Mouse (Mus musculus): ENCODE results near the gene Sdc1. TPM values are rescaled to one million over a fixed set of nuclear protein-coding genes. Genes with fewer than 3 reads are reported as not detected.

Gene Sdc1
- polyA plus RNA-seq, 1 experiment from 2014 or later = 18.1 TPM

DNA sequence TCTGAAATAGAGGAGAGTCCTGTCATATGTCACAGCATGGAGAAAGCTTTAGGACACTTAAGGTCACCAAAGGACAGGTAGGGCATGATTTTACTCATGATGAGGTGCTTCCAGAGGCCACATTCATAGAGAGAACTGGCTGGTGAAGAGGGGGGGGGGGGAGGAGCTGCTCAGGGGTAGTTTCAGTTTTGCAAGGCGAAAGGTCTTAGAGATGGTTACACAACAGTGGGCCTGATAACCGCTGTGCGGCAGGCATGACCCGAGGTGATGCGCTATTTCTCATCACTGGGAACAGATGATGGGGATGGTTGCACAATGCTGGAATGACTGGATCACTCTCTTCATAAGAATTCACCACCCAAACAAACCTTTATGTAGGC lies 58.5 kb downstream of the Sdc1 start:
- H3K9ac ChIP-seq = no peak overlapping the region
- 96% methylated on average over 5 of the region's 5 CpGs for WGBS
- no peak for ATAC-seq (ENCODE audit: low FRiP score)
- H3K9me3 ChIP-seq (ENCODE audit: control insufficient read depth, low read length) = no peaks in the 10 kb centered on the region
- DNase-seq (ENCODE audit: low spot score) = no peak
- H3K4me2 ChIP-seq (replicated peaks) = no peak overlapping the region
- H3K36me3 ChIP-seq (replicated peaks; ENCODE audit: control insufficient read depth, insufficient read depth) = no peaks in the 10 kb centered on the region
- no peaks in the 10 kb centered on the region for H3K27me3 ChIP-seq (ENCODE audit: control insufficient read depth, insufficient read depth, low read length)
- H3K4me3 ChIP-seq (replicated peaks; ENCODE audit: low read length) = no peak overlapping the region
- no peak overlapping the region for H3K27ac ChIP-seq
- H3K4me1 ChIP-seq (replicated peaks; ENCODE audit: control insufficient read depth, insufficient read depth, low read length) = no peaks in the 10 kb centered on the region

GRCm38 (mm10) chr12:8830967-8831635 lies 60.0 kb downstream of the Sdc1 start:
- no peak for ATAC-seq (ENCODE audit: low FRiP score)
- no peaks in the 10 kb centered on the region for H3K9me3 ChIP-seq (ENCODE audit: control insufficient read depth, low read length)
- no peaks in the 10 kb centered on the region for H3K36me3 ChIP-seq (replicated peaks; ENCODE audit: control insufficient read depth, insufficient read depth)
- H3K27me3 ChIP-seq (ENCODE audit: control insufficient read depth, insufficient read depth, low read length) = no peaks in the 10 kb centered on the region
- no peak overlapping the region for H3K4me3 ChIP-seq (replicated peaks; ENCODE audit: low read length)
- WGBS = 73% methylated on average over 6 of the region's 6 CpGs
- no peak for DNase-seq (ENCODE audit: low spot score)
- H3K9ac ChIP-seq = no peak overlapping the region
- no peak overlapping the region for H3K27ac ChIP-seq
- no peaks in the 10 kb centered on the region for H3K4me1 ChIP-seq (replicated peaks; ENCODE audit: control insufficient read depth, insufficient read depth, low read length)
- no peak overlapping the region for H3K4me2 ChIP-seq (replicated peaks)

- no peak for ATAC-seq (ENCODE audit: low FRiP score)
- WGBS = 89% methylated on average over 6 of the region's 6 CpGs
These were observed 60.6 kb downstream of the Sdc1 start for GRCm38 (mm10) chr12:8831710-8832109.

DNA sequence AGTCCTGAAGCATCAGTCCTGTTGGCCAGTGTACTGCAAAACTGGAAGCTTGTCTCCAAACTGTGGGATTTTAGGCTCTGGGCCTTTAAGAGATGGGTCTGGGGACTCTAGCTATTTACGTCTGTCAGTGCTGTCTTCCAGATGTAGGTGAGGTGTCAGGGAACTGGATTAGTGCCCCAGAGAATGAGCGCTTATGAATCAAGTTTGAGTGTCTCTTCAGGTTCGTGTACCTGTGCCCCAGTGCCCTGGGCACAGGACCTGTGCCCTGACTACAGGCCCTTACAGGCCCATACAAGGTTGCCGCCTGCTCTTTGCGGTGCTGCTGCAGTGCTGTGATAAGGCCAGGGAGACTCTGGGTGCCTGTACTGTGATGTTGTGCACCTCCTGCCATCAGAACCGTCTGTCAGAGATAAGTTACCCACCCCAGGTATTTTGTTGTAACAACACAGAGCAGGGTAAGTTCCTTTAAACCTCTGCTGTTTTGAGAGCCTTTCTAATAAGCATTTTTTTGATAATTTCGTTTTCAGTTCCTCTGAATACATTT lies 69.7 kb downstream of the Sdc1 start:
- ATAC-seq (ENCODE audit: low FRiP score) = no peak

More at GRCm38 (mm10) chr12:8831710-8832109, 60.6 kb downstream of the Sdc1 start:
- Histone ChIP-seq H3K27me3 (ENCODE audit: control insufficient read depth, insufficient read depth, low read length) (no peaks in the 10 kb centered on the region), H3K4me3 (replicated peaks; ENCODE audit: low read length) (no peak overlapping the region), H3K9ac (no peak overlapping the region), H3K27ac (no peak overlapping the region), H3K4me2 (replicated peaks) (no peak overlapping the region), H3K4me1 (replicated peaks; ENCODE audit: control insufficient read depth, insufficient read depth, low read length) (no peaks in the 10 kb centered on the region), H3K9me3 (ENCODE audit: control insufficient read depth, low read length) (no peaks in the 10 kb centered on the region), H3K36me3 (replicated peaks; ENCODE audit: control insufficient read depth, insufficient read depth) (no peaks in the 10 kb centered on the region)
- no peak for DNase-seq (ENCODE audit: low spot score)

GRCm38 (mm10) chr12:8842725-8843124 lies 71.6 kb downstream of the Sdc1 start:
- Histone ChIP-seq H3K4me1 (replicated peaks; ENCODE audit: control insufficient read depth, insufficient read depth, low read length) (no peaks in the 10 kb centered on the region), H3K27me3 (ENCODE audit: control insufficient read depth, insufficient read depth, low read length) (no peaks in the 10 kb centered on the region), H3K4me2 (replicated peaks) (no peak overlapping the region), H3K36me3 (replicated peaks; ENCODE audit: control insufficient read depth, insufficient read depth) (no peaks in the 10 kb centered on the region), H3K4me3 (replicated peaks; ENCODE audit: low read length) (no peak overlapping the region), H3K27ac (no peak overlapping the region), H3K9me3 (ENCODE audit: control insufficient read depth, low read length) (no peaks in the 10 kb centered on the region), H3K9ac (no peak overlapping the region)
- no peak for DNase-seq (ENCODE audit: low spot score)
- no peak for ATAC-seq (ENCODE audit: low FRiP score)
- 84% methylated on average over 7 of the region's 7 CpGs for WGBS

More for the DNA sequence above, 69.7 kb downstream of the Sdc1 start:
- DNase-seq (ENCODE audit: low spot score) = no peak
- Histone ChIP-seq H3K4me3 (replicated peaks; ENCODE audit: low read length) (no peak overlapping the region), H3K27ac (no peak overlapping the region), H3K36me3 (replicated peaks; ENCODE audit: control insufficient read depth, insufficient read depth) (no peaks in the 10 kb centered on the region), H3K27me3 (ENCODE audit: control insufficient read depth, insufficient read depth, low read length) (no peaks in the 10 kb centered on the region), H3K4me1 (replicated peaks; ENCODE audit: control insufficient read depth, insufficient read depth, low read length) (no peaks in the 10 kb centered on the region), H3K4me2 (replicated peaks) (no peak overlapping the region), H3K9me3 (ENCODE audit: control insufficient read depth, low read length) (no peaks in the 10 kb centered on the region), H3K9ac (no peak overlapping the region)
- WGBS = 73% methylated on average over 7 of the region's 7 CpGs

Other genes with a start within 250 kb of the Sdc1 start
- gene Slc7a15, start 172.3 kb upstream of the Sdc1 start, polyA plus RNA-seq (2014; fragmentation: Nextera tagmentation; extraction: Ambion mirVana) = not detected in 2 replicates
- gene Pum2, start 97.2 kb upstream of the Sdc1 start, polyA plus RNA-seq (2014; fragmentation: Nextera tagmentation; extraction: Ambion mirVana) = 64.9 and 68.6 TPM in 2 replicates
- 173 and 189 TPM in 2 replicates for gene Laptm4a, start 150.3 kb downstream of the Sdc1 start, polyA plus RNA-seq (2014; fragmentation: Nextera tagmentation; extraction: Ambion mirVana)
- gene Matn3, start 176.6 kb downstream of the Sdc1 start, polyA plus RNA-seq (2014; fragmentation: Nextera tagmentation; extraction: Ambion mirVana) = 0.15 and 0.17 TPM in 2 replicates
- 22.4 and 26.1 TPM in 2 replicates for gene Wdr35, start 202.6 kb downstream of the Sdc1 start, polyA plus RNA-seq (2014; fragmentation: Nextera tagmentation; extraction: Ambion mirVana)

All from hindbrain, embryonic 14.5 days (tissue).